Mouse (Mus musculus) left cerebral cortex, postnatal 10 days (tissue): ENCODE results near the gene Selenow. TPM values are rescaled to one million over a fixed set of nuclear protein-coding genes. Genes with fewer than 3 reads are reported as not detected.

Source experiments
- DNase-seq, 2 experiments: peaks; one replicate each; pipeline ENCODE4 v3.0.0; 2021 to 2022; ENCODE audit warnings: low spot score in 2 of 2, mixed read lengths in 1 of 2; ENCODE audit errors: extremely low spot score in 1 of 2
- intact Hi-C: fragments of 180-260 bp; cut with DNase I; formaldehyde crosslinking; loops from one replicate; pipeline ENCODE4 v1.15.1; 2025
- total RNA-seq, 2 experiments: library from RNA; stranded (reverse); gene quantifications; 2 replicates each; pipeline ENCODE4 v1.2.3; 2021

Selenow gene
- 1,000 to 10,000 TPM; 1,526 to 1,528 TPM for total RNA-seq

- DNase-seq: peak; percentile 90 to 96
- intact Hi-C loops: no loop called here
Measured at GRCm38 (mm10) chr7:15922220-15922773, at the start of gene Selenow. Gene Selenow (minus strand): TSS chr7:15922402.

- no peak for DNase-seq
- intact Hi-C loops: no loop called here
Measured at GRCm38 (mm10) chr7:15969674-15970073, 47.5 kb upstream of the Selenow start.

- intact Hi-C loops: no loop called here
- DNase-seq: no peak
Measured at GRCm38 (mm10) chr7:15968322-15968721, 46.1 kb upstream of the Selenow start.

GRCm38 (mm10) chr7:15967312-15967711 is 45.1 kb upstream of the Selenow start, which contains the start of gene Ehd2:
Gene Ehd2 (minus strand): TSS chr7:15967567.
- peak in 1 of 2 experiments; percentile 80 for DNase-seq
- intact Hi-C loops: no loop called here

- intact Hi-C loops: no loop called here
- DNase-seq: no peak
Measured at GRCm38 (mm10) chr7:15966489-15966888, 44.3 kb upstream of the Selenow start.

GRCm38 (mm10) chr7:15963798-15964652 is 41.8 kb upstream of the Selenow start:
- intact Hi-C loops: no loop called here
- no peak for DNase-seq

GRCm38 (mm10) chr7:15962311-15963288 is 40.4 kb upstream of the Selenow start:
- DNase-seq: peak in 1 of 2 experiments; percentile 87
- intact Hi-C loops: no loop called here

GRCm38 (mm10) chr7:15961798-15962197 is 39.6 kb upstream of the Selenow start:
- intact Hi-C loops: no loop called here

GRCm38 (mm10) chr7:15961239-15961638 is 39.0 kb upstream of the Selenow start:
- DNase-seq: no peak
- intact Hi-C loops: no loop called here

More at GRCm38 (mm10) chr7:15961798-15962197, 39.6 kb upstream of the Selenow start:
- no peak for DNase-seq

GRCm38 (mm10) chr7:15960691-15961090 is 38.5 kb upstream of the Selenow start:
- DNase-seq: no peak
- intact Hi-C loops: no loop called here

- no peak for DNase-seq
- intact Hi-C loops: no loop called here
Measured at GRCm38 (mm10) chr7:15956143-15956542, 33.9 kb upstream of the Selenow start.

GRCm38 (mm10) chr7:15955509-15955908 is 33.3 kb upstream of the Selenow start:
- intact Hi-C loops: no loop called here
- DNase-seq: no peak

GRCm38 (mm10) chr7:15954978-15955443 is 32.8 kb upstream of the Selenow start:
- intact Hi-C loops: no loop called here
- DNase-seq: peak in 1 of 2 experiments; percentile 61

- no peak for DNase-seq
- intact Hi-C loops: no loop called here
Measured at GRCm38 (mm10) chr7:15954436-15954835, 32.2 kb upstream of the Selenow start.

GRCm38 (mm10) chr7:15953307-15954074 is 31.3 kb upstream of the Selenow start:
- DNase-seq: no peak
- intact Hi-C loops: no loop called here

GRCm38 (mm10) chr7:15952416-15952815 is 30.2 kb upstream of the Selenow start:
- DNase-seq: no peak
- intact Hi-C loops: no loop called here

- DNase-seq: no peak
- intact Hi-C loops: no loop called here
Measured at GRCm38 (mm10) chr7:15950008-15950407, 27.8 kb upstream of the Selenow start.

- no peak for DNase-seq
- intact Hi-C loops: no loop called here
Measured at GRCm38 (mm10) chr7:15949216-15949790, 27.1 kb upstream of the Selenow start.
